Mouse (Mus musculus) neural tube, embryonic 11.5 days (tissue): Measurements from ENCODE around the gene Hs2st1. TPM values are rescaled to one million over a fixed set of nuclear protein-coding genes. Genes with fewer than 3 reads are reported as not detected.
A peak's percentile ranks its signal among the peaks of the same experiment; 100 is the strongest.

Experiments used
- ATAC-seq: fragments of 200-750 bp; cut with Nextera tagmentation; 2 replicates; pipeline ENCODE4 v1.8.0; 2017; ENCODE audit warnings: moderate number of reproducible peaks, mild to moderate bottlenecking, moderate TSS enrichment, moderate library complexity; ENCODE audit not compliant: insufficient read depth, low FRiP score, low TSS enrichment
- DNase-seq: peaks from one replicate; pipeline ENCODE4 v3.0.0-alpha.2; 2015; ENCODE audit warnings: low spot score
- H3K27ac ChIP-seq: fragments of 300-500 bp; sonication (generic); 2 replicates; pipeline ENCODE4 v1.5.1; 2014; ENCODE audit warnings: low read depth, mild to moderate bottlenecking, low read length
- H3K27me3 ChIP-seq: fragments of 300-500 bp; sonication (generic); 2 replicates; pipeline ENCODE4 v1.6.1; 2014; ENCODE audit warnings: mild to moderate bottlenecking, low read length, mixed read lengths; ENCODE audit not compliant: control insufficient read depth, insufficient read depth
- H3K36me3 ChIP-seq: fragments of 300-500 bp; sonication (generic); 2 replicates; pipeline ENCODE4 v1.6.1; 2014; ENCODE audit warnings: mild to moderate bottlenecking, low read length, moderate library complexity, mixed read lengths; ENCODE audit not compliant: control insufficient read depth, insufficient read depth
- H3K4me1 ChIP-seq: fragments of 300-500 bp; sonication (generic); 2 replicates; pipeline ENCODE4 v1.6.1; 2014; ENCODE audit warnings: low read length, mixed read lengths; ENCODE audit not compliant: control insufficient read depth, insufficient read depth
- H3K4me2 ChIP-seq: fragments of 300-500 bp; sonication (generic); 2 replicates; pipeline ENCODE4 v1.6.1; 2014; ENCODE audit warnings: low read depth, mild to moderate bottlenecking, moderate library complexity
- H3K4me3 ChIP-seq: fragments of 300-500 bp; sonication (generic); 2 replicates; pipeline ENCODE4 v1.5.1; 2014; ENCODE audit warnings: low read depth, low read length
- H3K9ac ChIP-seq: fragments of 300-500 bp; sonication (generic); 2 replicates; pipeline ENCODE4 v1.6.1; 2014; ENCODE audit warnings: mild to moderate bottlenecking, low read length
- H3K9me3 ChIP-seq: fragments of 300-500 bp; sonication (generic); 2 replicates; pipeline ENCODE4 v1.6.1; 2016; ENCODE audit warnings: low read length; ENCODE audit not compliant: control insufficient read depth
- WGBS: fragments of 180-500 bp; shearing (Covaris S2); extraction: QIAGEN DNeasy Blood & Tissue Kit; methylation state at CpG from one replicate; pipeline ENCODE4 v1.1.7; 2014; 5-methylcytosine and 5-hydroxymethylcytosine counted together
- polyA plus RNA-seq: library from polyadenylated mRNA; unstranded; fragments of >200 nt; fragmentation: Nextera tagmentation; extraction: Ambion mirVana; gene quantifications from 2 replicates; pipeline ENCODE4 v1.2.1, GENCODE M21; 2014

The Hs2st1 gene
- polyA plus RNA-seq, 1 experiment from 2014 or later = 18.1 TPM

- Histone ChIP-seq H3K9ac (no peak overlapping the region; the same call in 1 of the 2 replicates), H3K36me3 (no peaks in the 10 kb centered on the region), H3K4me1 (no peaks in the 10 kb centered on the region), H3K9me3 (no peaks in the 10 kb centered on the region), H3K4me3 (no peak overlapping the region), H3K27ac (no peak overlapping the region), H3K27me3 (no peaks in the 10 kb centered on the region), H3K4me2 (peak overlapping the region; percentile 32)
- peak; percentile 89 for DNase-seq
- 47% methylated on average over 21 of the region's 21 CpGs for WGBS
- ATAC-seq = peak; percentile 86
These were observed 170.5 kb downstream of the Hs2st1 start for GRCm38 (mm10) chr3:144399358-144400096.

GRCm38 (mm10) chr3:144398166-144398565 lies 171.8 kb downstream of the Hs2st1 start:
- 84% methylated on average over 7 of the region's 7 CpGs for WGBS
- no peak overlapping the region for H3K9ac ChIP-seq
- no peaks in the 10 kb centered on the region for H3K9me3 ChIP-seq
- no peak overlapping the region for H3K4me3 ChIP-seq
- ATAC-seq = no peak
- no peak overlapping the region for H3K27ac ChIP-seq
- no peak for DNase-seq
- H3K4me1 ChIP-seq = no peaks in the 10 kb centered on the region
- H3K36me3 ChIP-seq = no peaks in the 10 kb centered on the region
- no peak overlapping the region for H3K4me2 ChIP-seq
- no peaks in the 10 kb centered on the region for H3K27me3 ChIP-seq

- no peak overlapping the region for H3K27ac ChIP-seq
- 67% methylated on average over 17 of the region's 17 CpGs for WGBS
- H3K4me1 ChIP-seq = no peaks in the 10 kb centered on the region
- no peak for ATAC-seq
- H3K4me3 ChIP-seq = no peak overlapping the region
- no peaks in the 10 kb centered on the region for H3K36me3 ChIP-seq
- DNase-seq = no peak
- no peaks in the 10 kb centered on the region for H3K27me3 ChIP-seq
- no peak overlapping the region for H3K9ac ChIP-seq
- H3K9me3 ChIP-seq = no peaks in the 10 kb centered on the region
- H3K4me2 ChIP-seq = no peak overlapping the region
These were observed 173.5 kb downstream of the Hs2st1 start for GRCm38 (mm10) chr3:144396478-144396877.

- Histone ChIP-seq H3K36me3 (no peaks in the 10 kb centered on the region), H3K4me2 (no peak overlapping the region)
- 69% methylated on average over 7 of the region's 7 CpGs for WGBS
These were observed 175.5 kb downstream of the Hs2st1 start for GRCm38 (mm10) chr3:144394454-144394943.

GRCm38 (mm10) chr3:144386446-144386845 lies 183.5 kb downstream of the Hs2st1 start:
- Histone ChIP-seq H3K36me3 (no peaks in the 10 kb centered on the region), H3K4me1 (no peaks in the 10 kb centered on the region), H3K9ac (no peak overlapping the region), H3K4me3 (no peak overlapping the region), H3K27ac (no peak overlapping the region), H3K9me3 (no peaks in the 10 kb centered on the region), H3K27me3 (no peaks in the 10 kb centered on the region), H3K4me2 (no peak overlapping the region)
- 90% methylated on average over 4 of the region's 4 CpGs for WGBS
- no peak for ATAC-seq
- DNase-seq = no peak

More at GRCm38 (mm10) chr3:144394454-144394943, 175.5 kb downstream of the Hs2st1 start:
- H3K9me3 ChIP-seq = no peaks in the 10 kb centered on the region
- no peak for DNase-seq
- H3K4me3 ChIP-seq = no peak overlapping the region
- no peaks in the 10 kb centered on the region for H3K4me1 ChIP-seq
- no peaks in the 10 kb centered on the region for H3K27me3 ChIP-seq
- no peak overlapping the region for H3K9ac ChIP-seq
- no peak for ATAC-seq
- no peak overlapping the region for H3K27ac ChIP-seq

- Histone ChIP-seq H3K9me3 (no peaks in the 10 kb centered on the region), H3K4me3 (no peak overlapping the region), H3K27ac (no peak overlapping the region), H3K4me2 (no peak overlapping the region), H3K27me3 (no peaks in the 10 kb centered on the region), H3K4me1 (no peaks in the 10 kb centered on the region), H3K36me3 (no peaks in the 10 kb centered on the region), H3K9ac (no peak overlapping the region)
- ATAC-seq = no peak
- DNase-seq = no peak
- 87% methylated on average over 10 of the region's 10 CpGs for WGBS
These were observed 185.3 kb downstream of the Hs2st1 start for GRCm38 (mm10) chr3:144384648-144385047.

- H3K4me1 ChIP-seq = peaks cover 6% of the 10 kb centered on the region
- H3K4me3 ChIP-seq = peak overlapping the region; percentile 16; the same call in 1 of the 2 replicates
- no peak overlapping the region; the same call in 1 of the 2 replicates for H3K9ac ChIP-seq
- no peak overlapping the region for H3K27ac ChIP-seq
- no peaks in the 10 kb centered on the region for H3K9me3 ChIP-seq
- H3K27me3 ChIP-seq = no peaks in the 10 kb centered on the region
- 23% methylated on average over 16 of the region's 16 CpGs for WGBS
- H3K4me2 ChIP-seq = peak overlapping the region; percentile 43
- DNase-seq = no peak
- no peak for ATAC-seq
- no peaks in the 10 kb centered on the region for H3K36me3 ChIP-seq
These were observed 188.5 kb downstream of the Hs2st1 start for GRCm38 (mm10) chr3:144381431-144381980.

GRCm38 (mm10) chr3:144380921-144381320 lies 189.1 kb downstream of the Hs2st1 start:
- Histone ChIP-seq H3K27ac (no peak overlapping the region), H3K27me3 (no peaks in the 10 kb centered on the region), H3K4me1 (peaks cover 6% of the 10 kb centered on the region), H3K9me3 (no peaks in the 10 kb centered on the region), H3K9ac (peak overlapping the region; percentile 32), H3K4me3 (peak overlapping the region; percentile 16; the same call in 1 of the 2 replicates), H3K36me3 (no peaks in the 10 kb centered on the region), H3K4me2 (peak overlapping the region; percentile 43)
- ATAC-seq = peak; percentile 80
- peak; percentile 84 for DNase-seq
- WGBS = 1% methylated on average over 18 of the region's 18 CpGs

GRCm38 (mm10) chr3:144379801-144380200 lies 190.2 kb downstream of the Hs2st1 start:
- Histone ChIP-seq H3K4me2 (no peak overlapping the region), H3K4me3 (no peak overlapping the region), H3K36me3 (no peaks in the 10 kb centered on the region), H3K27me3 (no peaks in the 10 kb centered on the region), H3K9me3 (no peaks in the 10 kb centered on the region), H3K27ac (no peak overlapping the region), H3K4me1 (peaks cover 6% of the 10 kb centered on the region), H3K9ac (no peak overlapping the region)
- WGBS = 84% methylated on average over 4 of the region's 4 CpGs
- no peak for ATAC-seq
- no peak for DNase-seq
